Mouse (Mus musculus) intestine, embryonic 14.5 days (tissue): Measurements from ENCODE around the gene St3gal5. TPM values are rescaled to one million over a fixed set of nuclear protein-coding genes. Genes with fewer than 3 reads are reported as not detected.

Experiments
- ATAC-seq: fragments of 200-750 bp; cut with Nextera tagmentation; replicated peaks from 2 replicates; pipeline ENCODE4 v1.8.0; 2017; ENCODE audit warnings: low read depth, moderate number of reproducible peaks, moderate TSS enrichment, moderate library complexity; ENCODE audit not compliant: low FRiP score, low TSS enrichment
- DNase-seq: peaks from one replicate; pipeline ENCODE4 v3.0.0-alpha.2; 2018; ENCODE audit warnings: low spot score
- H3K27ac ChIP-seq: fragments of 300-500 bp; sonication (generic); 2 replicates; pipeline ENCODE4 v1.5.1; 2014; ENCODE audit warnings: low read depth, mild to moderate bottlenecking, control low read depth
- H3K27me3 ChIP-seq: fragments of 300-500 bp; sonication (generic); replicated peaks from 2 replicates; pipeline ENCODE4 v1.6.1; 2014; ENCODE audit warnings: low read length, control low read depth; ENCODE audit not compliant: control insufficient read depth, insufficient read depth
- H3K36me3 ChIP-seq: fragments of 300-500 bp; sonication (generic); 2 replicates; pipeline ENCODE4 v1.6.1; 2014; ENCODE audit warnings: low read length, control low read depth; ENCODE audit not compliant: control insufficient read depth, insufficient read depth
- H3K4me1 ChIP-seq: fragments of 300-500 bp; sonication (generic); replicated peaks from 2 replicates; pipeline ENCODE4 v1.6.1; 2014; ENCODE audit warnings: low read length, control low read depth, mixed read lengths; ENCODE audit not compliant: control insufficient read depth, insufficient read depth
- H3K4me2 ChIP-seq: fragments of 300-500 bp; sonication (generic); 2 replicates; pipeline ENCODE4 v1.6.1; 2014; ENCODE audit warnings: low read length
- H3K4me3 ChIP-seq: fragments of 300-500 bp; sonication (generic); 2 replicates; pipeline ENCODE4 v1.5.1; 2014; ENCODE audit warnings: low read depth, low read length, control low read depth, mixed read lengths
- H3K9ac ChIP-seq: fragments of 300-500 bp; sonication (generic); 2 replicates; pipeline ENCODE4 v1.6.1; 2014; ENCODE audit warnings: mild to moderate bottlenecking, low read length
- H3K9me3 ChIP-seq: fragments of 300-500 bp; sonication (generic); 2 replicates; pipeline ENCODE4 v1.6.1; 2016; ENCODE audit warnings: low read length, control low read depth; ENCODE audit not compliant: control insufficient read depth
- WGBS: fragments of 180-500 bp; shearing (Covaris S2); extraction: QIAGEN DNeasy Blood & Tissue Kit; methylation state at CpG from one replicate; pipeline ENCODE4 v1.1.7; 2014; 5-methylcytosine and 5-hydroxymethylcytosine counted together
- polyA plus RNA-seq: library from polyadenylated mRNA; unstranded; fragments of >200 nt; fragmentation: Nextera tagmentation; extraction: Ambion mirVana; gene quantifications from 2 replicates; pipeline ENCODE4 v1.2.1, GENCODE M21; 2014

The St3gal5 gene
- polyA plus RNA-seq, 1 experiment from 2014 or later: 21.5 TPM

DNA sequence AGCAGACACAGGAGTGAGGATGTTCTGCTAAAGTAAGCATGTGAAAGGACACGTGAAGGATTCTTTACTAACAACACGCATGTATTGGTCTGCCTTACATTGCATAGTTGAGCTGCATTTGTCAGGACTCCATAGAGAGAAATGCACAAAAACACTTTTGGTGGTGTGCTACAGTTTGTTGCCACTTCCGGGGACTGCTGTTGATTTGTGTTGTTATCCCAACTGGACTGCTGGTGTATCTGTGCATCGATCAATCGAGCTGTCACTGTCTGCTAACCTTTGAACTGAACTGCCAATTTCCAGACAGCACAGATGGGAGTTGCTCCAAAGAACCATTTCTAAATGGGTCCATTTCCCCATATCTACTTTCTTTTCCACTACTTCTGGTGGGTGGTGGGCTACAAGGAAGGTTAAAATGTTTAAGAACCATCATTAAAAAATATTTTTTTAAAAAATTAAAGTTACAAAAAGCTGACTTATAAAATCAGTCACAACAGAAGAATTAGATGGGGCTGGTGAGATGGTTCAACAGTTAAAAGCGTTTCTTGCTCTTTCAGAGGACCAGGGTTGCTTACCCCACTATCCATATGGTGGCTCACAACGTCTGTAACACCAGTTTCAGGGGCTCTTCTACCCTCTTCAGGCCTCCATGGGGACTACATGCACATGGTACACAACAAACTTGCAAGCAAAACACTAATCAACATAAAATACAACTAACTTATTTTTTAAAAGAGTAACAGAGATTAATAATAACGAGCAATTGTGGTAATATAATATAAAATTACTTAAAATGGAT lies 61.8 kb downstream of the St3gal5 start:
- no peaks in the 10 kb centered on the region for H3K27me3 ChIP-seq
- no peaks in the 10 kb centered on the region for H3K36me3 ChIP-seq
- no peaks in the 10 kb centered on the region for H3K4me1 ChIP-seq
- no peaks in the 10 kb centered on the region for H3K9me3 ChIP-seq
- H3K9ac ChIP-seq: no peak overlapping the region
- WGBS: 83% methylated on average over 8 of the region's 8 CpGs
- DNase-seq (no peak), ATAC-seq (no peak)
- no peak overlapping the region for H3K4me2 ChIP-seq
- H3K4me3 ChIP-seq: no peak overlapping the region
- no peak overlapping the region for H3K27ac ChIP-seq

DNA sequence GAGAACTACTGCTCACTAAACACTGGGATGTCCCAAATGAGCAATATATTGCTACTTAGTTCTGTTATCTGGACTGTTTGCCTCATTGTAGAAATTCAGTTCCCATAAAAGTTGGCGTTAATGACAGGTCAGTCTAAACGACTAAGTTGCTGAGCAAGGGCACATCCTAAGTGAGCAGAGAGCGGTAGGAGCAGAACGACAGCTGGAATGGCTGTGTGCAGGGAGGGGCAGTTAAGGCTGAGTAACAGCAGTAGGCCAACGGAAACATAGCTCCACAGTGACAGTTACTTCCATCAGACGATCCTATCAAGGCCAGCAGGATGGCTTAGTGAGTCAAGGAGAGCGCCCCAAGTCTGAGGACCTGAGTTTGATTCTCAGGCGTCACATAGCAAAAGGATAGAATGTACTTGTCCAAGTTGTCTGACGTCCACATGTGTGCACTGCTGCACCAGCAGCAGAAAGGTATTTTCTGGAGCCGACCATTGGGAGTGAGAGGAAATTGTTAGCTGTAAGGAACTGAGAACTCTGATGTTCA lies 62.5 kb downstream of the St3gal5 start:
- H3K4me2 ChIP-seq: no peak overlapping the region
- no peaks in the 10 kb centered on the region for H3K36me3 ChIP-seq
- DNase-seq (no peak), ATAC-seq (no peak)
- 0 out of 2 replicates have a peak, but pooled peaks cover 3% of the 10 kb centered on the region for H3K4me1 ChIP-seq
- H3K4me3 ChIP-seq: no peak overlapping the region
- no peaks in the 10 kb centered on the region for H3K27me3 ChIP-seq
- no peaks in the 10 kb centered on the region for H3K9me3 ChIP-seq
- 62% methylated on average over 10 of the region's 10 CpGs for WGBS
- no peak overlapping the region for H3K27ac ChIP-seq
- no peak overlapping the region for H3K9ac ChIP-seq

DNA sequence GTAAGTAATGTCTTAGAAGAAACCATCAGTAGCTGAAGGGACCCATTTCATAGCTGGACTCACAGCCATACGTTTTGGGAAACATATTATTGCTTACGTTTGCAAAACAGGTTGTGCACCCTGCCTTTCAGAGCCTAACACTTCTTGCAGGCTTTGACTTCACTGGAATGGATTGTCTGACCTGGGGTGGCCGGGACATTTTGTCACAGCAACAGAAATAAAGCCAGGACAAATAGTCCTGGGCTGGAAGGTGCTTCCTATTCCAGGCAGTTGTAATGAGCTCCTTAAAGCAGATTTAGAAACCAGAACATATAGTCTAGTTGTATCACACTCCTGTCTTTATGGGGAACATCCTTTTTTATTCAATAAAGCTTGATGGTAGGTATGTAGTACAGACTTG lies 63.6 kb downstream of the St3gal5 start:
- H3K9ac ChIP-seq: no peak overlapping the region
- H3K4me2 ChIP-seq: no peak overlapping the region
- WGBS: 77% methylated on average over 3 of the region's 3 CpGs
- no peak for ATAC-seq
- no peaks in the 10 kb centered on the region for H3K36me3 ChIP-seq
- 0 out of 2 replicates have a peak, but pooled peaks cover 3% of the 10 kb centered on the region for H3K4me1 ChIP-seq
- H3K4me3 ChIP-seq: no peak overlapping the region
- DNase-seq: no peak
- H3K9me3 ChIP-seq: no peaks in the 10 kb centered on the region
- no peaks in the 10 kb centered on the region for H3K27me3 ChIP-seq
- H3K27ac ChIP-seq: no peak overlapping the region

DNA sequence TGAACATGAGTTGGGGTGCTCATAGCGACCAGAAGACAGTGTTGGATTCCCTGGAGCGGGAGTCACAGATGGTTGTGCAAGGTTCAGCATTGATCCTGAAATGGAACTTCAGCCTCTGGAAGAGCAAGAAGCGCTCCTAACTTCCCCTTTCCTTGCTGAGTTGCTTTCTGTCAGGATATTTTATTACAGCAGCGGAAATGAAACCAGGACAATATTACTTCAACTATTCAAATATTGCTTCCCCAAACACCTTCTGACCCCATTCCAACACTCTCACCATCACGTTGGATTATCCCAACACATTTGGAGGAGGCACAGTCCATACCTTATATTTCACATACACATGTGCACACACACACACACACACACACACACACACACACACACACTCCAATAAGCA lies 64.4 kb downstream of the St3gal5 start:
- DNase-seq (no peak), ATAC-seq (no peak)
- Histone ChIP-seq H3K4me1 (0 out of 2 replicates have a peak, but pooled peaks cover 3% of the 10 kb centered on the region), H3K4me2 (no peak overlapping the region), H3K9me3 (no peaks in the 10 kb centered on the region), H3K4me3 (no peak overlapping the region), H3K9ac (no peak overlapping the region), H3K27ac (no peak overlapping the region), H3K27me3 (no peaks in the 10 kb centered on the region), H3K36me3 (no peaks in the 10 kb centered on the region)
- whole genome bisulfite sequencing: 72% methylated on average over 5 of the region's 5 CpGs

DNA sequence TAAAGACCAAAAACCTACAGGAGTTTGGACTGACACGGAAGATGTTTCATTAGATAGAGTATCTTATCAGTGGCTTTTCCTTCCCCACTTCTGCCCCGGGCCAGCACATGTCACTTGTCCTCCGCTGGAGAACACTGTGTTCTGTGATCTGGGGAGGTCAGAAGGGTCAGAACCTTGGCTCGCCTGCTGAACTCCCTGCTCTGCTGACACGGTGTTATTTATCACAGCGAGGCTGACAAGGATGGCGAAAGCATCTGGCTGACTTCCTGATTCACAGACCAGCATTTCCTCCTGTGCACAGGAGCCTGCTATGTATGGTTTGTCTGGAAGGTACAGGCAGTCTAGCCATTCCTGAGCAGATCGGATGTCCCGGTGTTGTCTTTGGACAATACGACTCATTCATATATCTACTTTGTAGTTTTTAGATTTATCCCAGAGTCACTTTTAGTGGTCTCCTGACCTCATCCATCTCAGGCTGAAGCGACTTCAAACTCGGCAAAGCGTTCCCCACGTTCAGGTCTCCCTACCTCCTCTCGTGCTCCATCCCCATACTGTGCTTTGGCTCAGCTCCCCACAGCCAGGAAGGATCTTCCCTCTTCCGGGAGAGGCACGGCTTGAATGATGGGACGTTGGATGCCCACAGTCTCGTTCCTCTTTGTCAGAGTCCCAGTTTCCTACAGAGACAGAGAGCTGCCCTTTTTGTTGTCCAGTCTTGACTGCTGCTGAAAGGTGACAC lies 64.9 kb downstream of the St3gal5 start:
- Histone ChIP-seq H3K9ac (no peak overlapping the region), H3K36me3 (no peaks in the 10 kb centered on the region), H3K4me3 (no peak overlapping the region), H3K4me1 (0 out of 2 replicates have a peak, but pooled peaks cover 3% of the 10 kb centered on the region), H3K27ac (no peak overlapping the region), H3K4me2 (0 out of 2 replicates have a peak overlapping the region, but pooled peaks have one; percentile 18), H3K27me3 (no peaks in the 10 kb centered on the region), H3K9me3 (no peaks in the 10 kb centered on the region)
- DNase-seq (no peak), ATAC-seq (no peak)
- WGBS: 19% methylated on average over 19 of the region's 19 CpGs

DNA sequence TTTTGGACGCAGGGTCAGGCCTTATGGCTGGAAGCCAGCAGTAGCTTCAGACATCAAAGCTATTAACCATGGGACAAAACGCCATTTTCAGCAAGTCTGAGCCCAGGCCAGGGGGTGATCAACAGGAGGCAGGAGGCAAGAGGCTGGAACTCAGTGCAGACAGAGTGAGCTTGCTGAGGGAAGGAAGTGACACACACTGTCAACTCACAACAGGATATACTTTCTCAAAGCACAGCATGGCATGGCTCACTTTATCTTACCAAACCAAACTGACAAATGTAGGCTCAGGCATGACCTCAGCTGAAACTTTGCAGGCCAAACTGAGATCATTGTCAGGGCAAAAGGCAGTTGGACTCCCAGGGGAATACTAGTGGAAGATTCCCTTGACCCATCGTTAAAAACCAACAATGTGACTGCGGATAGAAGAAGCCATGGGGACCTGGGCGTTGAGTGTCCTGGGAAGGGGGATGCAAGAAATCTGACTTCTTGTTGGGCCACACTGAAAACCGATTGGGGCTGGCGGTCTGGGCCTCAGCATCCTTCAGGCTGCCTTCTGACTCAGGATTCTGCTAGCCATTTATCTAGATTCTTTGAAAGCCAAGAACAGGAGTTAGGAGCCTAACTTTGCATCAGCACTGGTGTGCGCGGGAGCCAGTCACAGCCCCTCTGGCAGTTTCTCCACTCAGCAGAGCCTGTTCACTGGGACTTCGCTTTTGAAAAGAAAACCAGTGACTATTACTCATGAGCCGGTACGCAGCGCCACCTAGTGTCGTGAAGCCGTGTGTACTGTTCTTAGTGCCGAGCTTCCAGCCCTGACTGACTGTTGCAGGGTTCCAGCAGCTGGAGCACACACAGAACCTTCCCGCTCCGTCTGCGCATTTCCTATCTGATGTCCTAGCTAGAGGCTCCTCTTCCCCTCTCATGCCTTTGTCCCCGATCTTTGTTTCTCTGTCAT lies 67.2 kb downstream of the St3gal5 start:
- H3K9ac ChIP-seq: no peak overlapping the region
- WGBS: 20% methylated on average over 20 of the region's 20 CpGs
- peak; percentile 76 for ATAC-seq
- H3K36me3 ChIP-seq: no peaks in the 10 kb centered on the region
- H3K27me3 ChIP-seq: no peaks in the 10 kb centered on the region
- no peak overlapping the region for H3K27ac ChIP-seq
- H3K4me3 ChIP-seq: no peak overlapping the region
- H3K4me1 ChIP-seq: 0 out of 2 replicates have a peak, but pooled peaks cover 3% of the 10 kb centered on the region
- H3K4me2 ChIP-seq: no peak overlapping the region
- H3K9me3 ChIP-seq: no peaks in the 10 kb centered on the region
- DNase-seq: peak; percentile 97

DNA sequence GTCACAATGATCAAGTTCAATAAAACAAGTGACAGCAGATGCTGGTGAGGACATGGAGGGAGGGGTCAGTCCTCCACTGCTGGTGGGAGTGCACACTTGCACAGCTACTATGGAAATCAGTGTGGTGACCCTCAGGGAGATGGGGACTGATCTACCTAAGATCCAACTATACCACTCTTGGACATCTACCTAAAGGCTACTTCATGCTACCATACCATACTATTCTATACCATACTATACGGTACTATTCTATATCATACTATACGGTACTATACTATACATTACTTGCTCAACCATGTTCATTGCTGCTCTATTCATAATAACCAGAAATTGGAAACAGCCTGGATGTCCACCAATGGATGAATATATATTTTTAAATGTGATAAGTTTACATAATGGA lies 68.5 kb downstream of the St3gal5 start:
- 42% methylated on average over 2 of the region's 2 CpGs for WGBS
- H3K4me1 ChIP-seq: 0 out of 2 replicates have a peak, but pooled peaks cover 3% of the 10 kb centered on the region
- DNase-seq (no peak), ATAC-seq (no peak)
- H3K9me3 ChIP-seq: no peaks in the 10 kb centered on the region
- no peaks in the 10 kb centered on the region for H3K36me3 ChIP-seq
- H3K9ac ChIP-seq: no peak overlapping the region
- no peak overlapping the region for H3K27ac ChIP-seq
- H3K4me2 ChIP-seq: no peak overlapping the region
- no peak overlapping the region for H3K4me3 ChIP-seq
- no peaks in the 10 kb centered on the region for H3K27me3 ChIP-seq

DNA sequence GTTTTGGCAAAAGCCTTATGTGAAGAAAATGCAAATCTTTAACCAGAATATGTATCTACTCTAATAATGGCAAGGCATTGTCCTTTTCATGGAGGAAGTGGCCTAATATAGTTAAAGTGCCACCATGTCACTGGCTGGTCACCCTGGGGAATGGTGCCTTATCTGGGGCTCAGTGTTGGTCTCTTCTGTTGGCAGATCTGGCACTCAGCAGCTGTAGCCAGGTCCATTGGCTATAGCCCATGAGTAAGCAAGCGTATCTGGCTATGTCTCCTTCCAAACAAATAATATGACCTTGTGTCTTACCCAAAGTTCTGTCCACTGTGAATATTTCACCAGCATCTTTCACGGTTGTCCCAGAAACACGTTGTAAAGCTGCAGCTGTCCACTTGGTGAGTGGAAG lies 74.0 kb downstream of the St3gal5 start:
- Histone ChIP-seq H3K27me3 (no peaks in the 10 kb centered on the region), H3K36me3 (no peaks in the 10 kb centered on the region), H3K4me2 (no peak overlapping the region), H3K27ac (no peak overlapping the region), H3K9me3 (no peaks in the 10 kb centered on the region), H3K4me1 (no peaks in the 10 kb centered on the region), H3K4me3 (no peak overlapping the region), H3K9ac (no peak overlapping the region)
- ATAC-seq (no peak), DNase-seq (no peak)
- 89% methylated on average over 3 of the region's 3 CpGs for WGBS
